Mouse (Mus musculus) bone marrow macrophage, adult 2 months (primary cell): ENCODE results near the gene Rph3al. TPM values are rescaled to one million over a fixed set of nuclear protein-coding genes. Genes with fewer than 3 reads are reported as not detected.

Experiments used
- H3K27ac ChIP-seq: 2 replicates; pipeline ENCODE4 v1.5.1; 2012; ENCODE audit warnings: low read depth, low read length; ENCODE audit not compliant: insufficient read depth
- H3K4me1 ChIP-seq: 2 replicates; pipeline ENCODE4 v1.6.1; 2012; ENCODE audit warnings: low read length; ENCODE audit not compliant: control insufficient read depth, insufficient read depth
- H3K4me3 ChIP-seq: 2 replicates; pipeline ENCODE4 v1.5.1; 2012; ENCODE audit warnings: mild to moderate bottlenecking, low read length, moderate library complexity; ENCODE audit not compliant: insufficient read depth
- CTCF ChIP-seq: IDR thresholded peaks from 2 replicates; pipeline ENCODE4 v1.5.1; 2012; ENCODE audit warnings: low read depth, mild to moderate bottlenecking, low read length, moderate library complexity
- POLR2A ChIP-seq: IDR thresholded peaks from 2 replicates; pipeline ENCODE4 v1.6.1; 2012; ENCODE audit warnings: mild to moderate bottlenecking, low read depth, low read length, borderline replicate concordance
- polyA plus RNA-seq: library from polyadenylated mRNA; stranded (reverse); fragments of >200 nt; gene quantifications from 2 replicates; pipeline ENCODE4 v1.2.4, GENCODE M21; 2012; ENCODE audit not compliant: missing spikeins, insufficient read depth, insufficient read length

The Rph3al gene
- polyA plus RNA-seq, 1 experiment = not detected

- Histone ChIP-seq H3K4me1 (no peaks in the 10 kb centered on the region), H3K27ac (no peak overlapping the region), H3K4me3 (no peak overlapping the region)
- TF ChIP-seq CTCF (no peak), POLR2A (no peak)
Observed at GRCm38 (mm10) chr11:75866861-75867260, 71.4 kb downstream of the Rph3al start.

GRCm38 (mm10) chr11:75865859-75866258 is 72.4 kb downstream of the Rph3al start:
- Histone ChIP-seq H3K4me3 (no peak overlapping the region), H3K27ac (no peak overlapping the region), H3K4me1 (no peaks in the 10 kb centered on the region)
- TF ChIP-seq POLR2A = no peak
- no peak for TF ChIP-seq CTCF

GRCm38 (mm10) chr11:75865253-75865619 is 73.0 kb downstream of the Rph3al start:
- Histone ChIP-seq H3K4me3 (no peak overlapping the region), H3K27ac (no peak overlapping the region), H3K4me1 (no peaks in the 10 kb centered on the region)
- no peak for TF ChIP-seq CTCF
- TF ChIP-seq POLR2A = no peak

GRCm38 (mm10) chr11:75864529-75865252 is 73.5 kb downstream of the Rph3al start:
- no peak overlapping the region for H3K4me3 ChIP-seq
- H3K4me1 ChIP-seq = no peaks in the 10 kb centered on the region
- TF ChIP-seq CTCF (no peak), POLR2A (no peak)
- no peak overlapping the region for H3K27ac ChIP-seq

- H3K4me1 ChIP-seq = peaks cover 6% of the 10 kb centered on the region
- H3K4me3 ChIP-seq = no peak overlapping the region
- TF ChIP-seq CTCF = no peak
- no peak for TF ChIP-seq POLR2A
- no peak overlapping the region for H3K27ac ChIP-seq
Observed at GRCm38 (mm10) chr11:75862466-75862865, 75.8 kb downstream of the Rph3al start.

- H3K4me3 ChIP-seq = no peak overlapping the region
- no peak for TF ChIP-seq CTCF
- peaks cover 7% of the 10 kb centered on the region for H3K4me1 ChIP-seq
- no peak overlapping the region for H3K27ac ChIP-seq
Observed at GRCm38 (mm10) chr11:75861653-75862052, 76.6 kb downstream of the Rph3al start.

GRCm38 (mm10) chr11:75861213-75861612 is 77.0 kb downstream of the Rph3al start:
- Histone ChIP-seq H3K4me1 (peaks cover 7% of the 10 kb centered on the region), H3K27ac (no peak overlapping the region), H3K4me3 (no peak overlapping the region)
- TF ChIP-seq CTCF (no peak), POLR2A (no peak)

- peaks cover 7% of the 10 kb centered on the region for H3K4me1 ChIP-seq
- no peak overlapping the region for H3K4me3 ChIP-seq
- no peak overlapping the region for H3K27ac ChIP-seq
- TF ChIP-seq POLR2A (no peak), CTCF (no peak)
Observed at GRCm38 (mm10) chr11:75859460-75859859, 78.8 kb downstream of the Rph3al start.

GRCm38 (mm10) chr11:75858975-75859374 is 79.3 kb downstream of the Rph3al start:
- H3K27ac ChIP-seq = no peak overlapping the region
- H3K4me1 ChIP-seq = peaks cover 7% of the 10 kb centered on the region
- H3K4me3 ChIP-seq = no peak overlapping the region
- TF ChIP-seq CTCF (no peak), POLR2A (no peak)

- Histone ChIP-seq H3K27ac (no peak overlapping the region), H3K4me1 (peaks cover 7% of the 10 kb centered on the region), H3K4me3 (no peak overlapping the region)
- TF ChIP-seq CTCF = no peak
- TF ChIP-seq POLR2A = no peak
Observed at GRCm38 (mm10) chr11:75857781-75858180, 80.4 kb downstream of the Rph3al start.

- H3K27ac ChIP-seq = no peak overlapping the region
- peaks cover 7% of the 10 kb centered on the region for H3K4me1 ChIP-seq
- no peak for TF ChIP-seq POLR2A
- no peak for TF ChIP-seq CTCF
- no peak overlapping the region for H3K4me3 ChIP-seq
Observed at GRCm38 (mm10) chr11:75854327-75854726, 83.9 kb downstream of the Rph3al start.
